Mouse (Mus musculus): ENCODE data around the gene Hoxa3. TPM values are rescaled to one million over a fixed set of nuclear protein-coding genes. Genes with fewer than 3 reads are reported as not detected.

Gene Hoxa3
- polyA plus RNA-seq, 1 experiment = not detected

- no peak for DNase-seq (ENCODE audit: extremely low spot score in 1 of 2, low spot score in 1 of 2)
These were observed 34.9 kb upstream of the Hoxa3 start for GRCm38 (mm10) chr6:52247766-52248637.

DNA sequence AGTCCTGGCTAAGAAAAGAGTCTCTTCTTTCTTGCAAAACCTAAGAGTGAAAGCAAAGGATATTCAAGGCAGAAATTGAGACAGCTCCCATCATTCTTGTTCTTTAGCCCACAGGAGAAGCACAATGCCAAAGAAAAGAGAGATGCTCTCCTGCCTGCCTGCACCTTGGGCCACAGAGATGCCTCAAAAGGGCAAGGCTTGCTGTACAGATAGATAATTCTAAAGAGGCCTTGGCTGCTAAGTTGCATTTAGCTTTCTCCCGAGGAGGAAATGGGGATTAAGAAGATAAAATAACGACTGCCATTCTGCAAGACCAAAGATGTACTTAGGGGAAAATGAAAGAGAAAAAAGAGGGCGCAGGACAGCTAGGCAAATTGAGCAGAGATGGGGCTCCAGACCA, 33.8 kb upstream of the Hoxa3 start:
- DNase-seq (ENCODE audit: extremely low spot score in 1 of 2, low spot score in 1 of 2) = no peak

- DNase-seq (ENCODE audit: extremely low spot score in 1 of 2, low spot score in 1 of 2) = no peak
These were observed 33.3 kb upstream of the Hoxa3 start for GRCm38 (mm10) chr6:52246403-52246803.

DNA sequence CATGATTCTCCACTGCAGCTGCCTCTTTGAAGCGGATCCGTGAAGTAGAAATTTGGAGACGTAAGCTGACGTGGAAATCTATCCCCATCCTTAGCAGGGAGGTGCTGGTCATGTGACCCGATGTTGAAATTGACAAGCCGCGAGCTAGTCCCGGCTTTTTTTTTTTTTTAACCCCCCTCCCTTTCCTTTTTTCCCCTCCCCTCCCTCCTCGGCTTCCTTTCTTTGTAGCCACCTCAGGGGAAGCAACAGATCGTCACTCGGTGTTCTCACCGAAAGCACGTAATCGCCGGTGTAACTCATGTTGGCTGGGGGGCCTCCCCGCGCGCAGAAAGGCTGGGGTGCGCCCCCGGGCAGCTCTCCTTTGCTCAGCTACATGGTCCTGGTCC, 32.6 kb upstream of the Hoxa3 start, which contains the start of gene Hoxa11:
Gene Hoxa11, minus strand, starts transcription at position 54 of the 386 bp plus-strand sequence.
- no peak for DNase-seq (ENCODE audit: extremely low spot score in 1 of 2, low spot score in 1 of 2)

- no peak for DNase-seq (ENCODE audit: extremely low spot score in 1 of 2, low spot score in 1 of 2)
These were observed 32.1 kb upstream of the Hoxa3 start for GRCm38 (mm10) chr6:52245040-52245756.

GRCm38 (mm10) chr6:52244471-52245039, 31.4 kb upstream of the Hoxa3 start:
- no peak for DNase-seq (ENCODE audit: extremely low spot score in 1 of 2, low spot score in 1 of 2)

- no peak for DNase-seq (ENCODE audit: extremely low spot score in 1 of 2, low spot score in 1 of 2)
These were observed 30.6 kb upstream of the Hoxa3 start for GRCm38 (mm10) chr6:52243681-52244121.

DNA sequence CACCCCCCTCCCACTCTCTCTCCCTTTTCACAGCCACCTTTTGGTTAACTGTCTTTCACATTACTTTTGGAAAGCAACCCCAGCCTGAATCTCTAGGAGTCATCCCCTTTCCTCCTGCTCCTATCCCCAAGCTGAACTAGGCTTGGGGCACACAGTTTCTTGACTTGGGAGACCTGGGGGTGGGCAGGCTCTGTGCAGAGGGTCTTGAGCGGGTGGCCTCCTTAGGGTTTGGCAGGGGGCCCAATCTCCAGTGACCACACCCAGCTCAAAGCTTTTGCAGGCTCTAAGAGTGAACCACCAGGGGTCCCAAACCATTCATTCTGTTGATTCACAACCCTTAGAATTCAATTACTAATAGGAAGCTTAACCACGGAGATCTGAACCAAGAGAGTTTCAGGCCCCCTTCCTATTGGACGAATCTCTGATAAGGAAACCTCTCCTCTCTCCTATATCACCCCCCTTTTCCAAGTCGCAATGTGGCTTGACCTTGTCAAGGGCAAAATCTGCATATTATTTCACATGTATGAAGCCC, 29.7 kb upstream of the Hoxa3 start:
- no peak for DNase-seq (ENCODE audit: extremely low spot score in 1 of 2, low spot score in 1 of 2)

DNA sequence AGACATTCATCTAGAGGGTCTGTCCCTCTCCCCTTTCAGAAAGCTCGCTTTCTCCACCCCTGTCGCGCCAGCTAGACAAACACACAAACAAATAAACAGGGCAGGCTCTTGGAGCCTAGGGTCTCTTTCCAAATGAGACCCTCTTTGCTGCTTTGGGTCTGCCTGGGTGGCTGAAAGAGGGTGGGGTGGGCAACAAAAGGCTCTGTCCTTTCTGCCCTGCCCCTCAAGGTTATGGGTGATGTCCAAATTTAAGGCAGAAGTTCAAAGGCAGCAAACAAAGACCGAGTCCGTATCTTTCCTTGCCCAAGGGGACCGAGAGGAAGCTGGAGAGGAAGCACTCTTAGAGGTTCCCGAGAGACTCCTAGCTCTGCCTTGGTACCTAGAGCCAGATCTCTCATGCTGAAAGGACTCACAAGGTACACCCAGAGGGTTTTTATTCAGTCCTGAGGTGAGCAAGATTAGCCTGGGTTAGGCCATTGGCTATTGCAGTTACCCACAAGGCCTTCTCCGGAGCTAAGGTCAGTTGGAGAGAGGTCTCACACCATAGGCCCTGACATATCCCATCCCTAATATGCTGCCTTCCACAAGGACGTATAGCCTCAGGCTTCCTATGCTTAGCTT, 28.0 kb upstream of the Hoxa3 start:
- no peak for DNase-seq (ENCODE audit: extremely low spot score in 1 of 2, low spot score in 1 of 2)

GRCm38 (mm10) chr6:52240389-52241000, 27.4 kb upstream of the Hoxa3 start, which contains the start of gene Hoxa10:
Gene Hoxa10 (minus strand): TSS chr6:52240854.
- DNase-seq (ENCODE audit: extremely low spot score in 1 of 2, low spot score in 1 of 2) = no peak

GRCm38 (mm10) chr6:52239625-52240388, 26.7 kb upstream of the Hoxa3 start:
- no peak for DNase-seq (ENCODE audit: extremely low spot score in 1 of 2, low spot score in 1 of 2)

GRCm38 (mm10) chr6:52238976-52239375, 25.8 kb upstream of the Hoxa3 start:
- no peak for DNase-seq (ENCODE audit: extremely low spot score in 1 of 2, low spot score in 1 of 2)

DNA sequence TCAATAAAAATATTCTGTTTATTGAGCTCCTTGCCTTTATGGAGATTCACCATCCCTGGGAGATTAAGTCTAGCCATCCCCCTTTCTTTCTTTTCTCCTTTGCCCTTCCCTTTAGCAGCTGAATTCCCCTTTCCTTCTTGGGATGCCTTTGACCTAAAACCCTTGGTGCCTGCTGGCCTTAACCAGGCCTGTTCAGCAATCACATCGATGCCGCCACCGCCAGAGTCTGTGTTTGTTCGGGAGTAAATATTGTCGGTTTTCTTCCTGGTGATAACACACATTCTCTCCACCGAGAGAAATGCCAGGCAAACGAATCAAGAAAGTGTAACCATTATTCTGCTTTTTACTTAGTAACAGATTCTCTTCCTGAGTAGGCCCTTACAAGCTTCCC, 25.0 kb upstream of the Hoxa3 start:
- no peak for DNase-seq (ENCODE audit: extremely low spot score in 1 of 2, low spot score in 1 of 2)

DNA sequence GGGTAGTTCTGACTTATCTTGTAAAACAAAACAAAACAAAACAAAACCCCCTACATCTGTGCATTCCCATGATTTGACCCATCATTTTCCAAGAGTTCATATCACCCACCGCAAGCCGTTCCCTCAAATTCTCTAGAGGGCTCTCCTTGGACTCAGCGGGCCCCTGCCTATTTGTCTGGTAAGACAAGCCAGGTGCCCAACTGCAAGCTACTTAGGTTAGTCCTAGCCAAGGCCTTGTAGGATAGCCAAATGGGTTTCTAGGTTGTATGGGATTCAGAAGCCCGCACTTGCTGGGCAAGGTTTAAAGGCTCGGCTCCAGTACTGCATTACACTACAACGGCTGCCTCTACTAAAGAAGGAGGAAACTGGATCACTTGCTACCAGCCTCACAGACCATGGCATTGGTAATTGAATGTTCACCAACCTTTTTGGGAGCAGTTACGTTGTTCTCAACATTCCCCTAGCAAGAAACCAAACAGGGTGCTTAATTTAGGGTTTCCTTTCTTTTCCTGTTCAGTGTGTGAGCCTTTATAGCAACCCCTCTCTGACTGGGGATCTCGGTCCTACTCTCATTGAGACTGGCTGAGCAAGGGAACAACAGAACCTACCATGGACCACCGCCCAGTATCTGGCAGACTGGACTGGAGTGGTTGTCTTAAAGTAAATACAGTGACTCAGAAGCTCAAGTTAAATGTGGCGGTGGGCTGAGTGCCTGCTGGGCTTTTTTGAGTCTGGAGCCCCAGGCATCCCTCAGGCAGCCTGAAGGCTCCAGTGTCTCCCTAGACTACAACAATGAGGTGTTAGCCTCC, 24.4 kb upstream of the Hoxa3 start:
- no peak for DNase-seq (ENCODE audit: extremely low spot score in 1 of 2, low spot score in 1 of 2)

DNA sequence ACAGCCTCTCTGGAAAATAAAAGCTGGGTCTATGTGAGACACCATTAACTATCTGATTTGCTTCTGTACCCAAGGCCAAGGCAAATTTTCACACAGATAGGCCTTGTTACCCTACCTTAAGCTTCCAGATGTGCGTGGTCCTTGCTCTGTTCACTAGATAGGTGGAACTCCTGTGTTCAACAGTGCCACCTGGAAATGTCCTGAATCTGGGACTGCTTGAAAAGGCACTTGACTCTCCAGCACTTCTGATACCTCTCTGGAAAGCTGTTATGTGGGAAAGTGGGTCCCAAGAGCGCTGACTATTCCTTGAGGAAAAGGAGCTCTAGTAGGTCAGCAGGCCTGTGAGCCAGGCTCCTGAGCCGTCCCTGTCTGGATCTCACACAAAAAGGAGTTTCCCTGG, 23.7 kb upstream of the Hoxa3 start:
- no peak for DNase-seq (ENCODE audit: extremely low spot score in 1 of 2, low spot score in 1 of 2)

DNA sequence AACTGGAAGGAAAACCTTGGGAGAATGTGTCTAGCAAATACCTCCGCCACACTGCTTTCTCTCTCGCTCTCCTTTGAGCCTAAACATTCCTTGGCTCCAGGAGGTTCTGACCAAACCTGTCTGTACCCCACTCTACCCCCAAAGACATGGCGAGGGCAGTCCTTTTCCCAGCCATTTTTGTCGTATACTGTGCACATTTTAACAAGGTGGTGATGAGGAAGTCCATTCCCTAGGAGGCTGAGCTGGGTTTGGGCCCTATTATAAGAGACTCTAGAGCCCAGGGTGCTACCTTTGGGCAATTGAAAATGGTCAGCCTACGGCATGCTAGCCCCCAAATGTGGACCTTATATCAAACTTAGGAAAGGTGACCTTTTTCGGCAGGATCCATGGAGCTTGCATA, 22.7 kb upstream of the Hoxa3 start:
- no peak for DNase-seq (ENCODE audit: extremely low spot score in 1 of 2, low spot score in 1 of 2)

DNA sequence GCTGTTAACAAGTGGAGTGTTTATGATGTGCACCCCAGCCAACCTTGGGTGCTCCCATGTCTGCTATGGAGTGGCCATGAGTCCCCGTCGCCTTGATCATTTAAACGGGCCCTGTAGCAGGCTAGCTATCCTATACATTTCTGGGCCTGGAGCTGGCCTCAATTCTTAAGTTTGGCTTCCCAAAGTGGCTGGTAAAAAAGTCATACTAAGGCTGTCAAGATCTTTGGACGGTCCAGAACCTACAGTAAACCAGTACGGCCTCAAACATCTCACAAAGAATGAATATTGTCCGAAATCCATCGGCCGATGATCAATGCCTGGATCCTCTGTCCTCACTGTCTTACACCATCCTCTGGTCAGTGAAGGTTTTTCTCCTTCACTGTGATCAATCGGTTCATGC, 22.1 kb upstream of the Hoxa3 start:
- no peak for DNase-seq (ENCODE audit: extremely low spot score in 1 of 2, low spot score in 1 of 2)

DNA sequence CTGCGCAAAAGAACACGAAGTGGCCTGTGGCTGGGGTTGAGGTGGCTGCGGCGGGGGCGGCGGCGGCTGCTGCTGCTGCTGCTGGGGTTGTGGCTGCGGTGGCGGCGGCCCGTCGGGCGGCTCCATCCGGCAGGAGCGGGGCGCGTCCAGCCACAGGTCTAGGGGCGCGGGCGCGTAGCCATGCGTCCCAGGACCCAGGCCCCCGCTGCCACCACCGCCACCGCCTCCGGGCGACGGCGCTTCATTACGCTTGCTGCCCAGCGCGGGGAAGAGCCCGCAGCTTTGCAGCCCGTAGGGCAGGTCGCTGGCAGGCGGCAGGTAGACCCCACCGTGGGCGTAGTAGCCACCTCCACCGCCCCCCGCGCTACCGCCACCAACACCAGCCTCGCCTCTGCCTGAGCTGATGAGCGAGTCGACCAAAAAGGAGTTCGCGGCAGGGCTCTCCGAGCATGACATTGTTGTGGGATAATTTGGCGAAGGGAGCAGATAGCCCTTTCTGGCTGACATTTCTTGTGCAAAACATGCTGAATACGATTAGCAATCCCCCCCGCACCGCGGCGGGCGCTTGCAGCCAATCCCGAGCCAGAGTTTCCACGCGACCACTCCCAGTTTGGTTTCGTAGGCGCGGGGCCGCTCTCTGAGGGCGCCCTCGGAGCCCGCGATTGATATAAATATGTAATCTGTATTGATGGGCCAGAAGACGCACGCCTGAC, 21.4 kb upstream of the Hoxa3 start:
- DNase-seq (ENCODE audit: extremely low spot score in 1 of 2, low spot score in 1 of 2) = no peak

Measured in frontal cortex, adult 2 months (tissue).